Mouse (Mus musculus): Measurements from ENCODE around the gene Gcm1.

Gcm1 gene

DNA sequence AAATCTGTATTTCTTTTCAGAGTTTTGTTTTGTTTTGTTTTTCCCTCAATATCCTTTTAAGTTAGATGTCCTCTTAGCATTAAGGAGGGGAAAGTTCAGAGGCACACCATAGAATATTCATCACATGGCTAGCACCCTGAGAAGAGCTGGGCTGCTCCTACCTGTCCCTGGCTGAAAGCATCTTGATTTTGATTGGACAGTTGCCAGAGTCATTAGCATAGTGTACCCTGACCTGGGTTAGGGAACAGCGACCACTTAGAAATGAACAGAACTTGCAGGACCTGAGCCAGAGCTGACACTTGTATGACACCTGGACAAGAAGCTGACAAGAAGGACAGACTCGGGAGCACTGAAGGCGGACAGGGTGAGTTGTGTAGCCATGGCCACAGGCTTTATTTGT is at the start of gene Gcm1:
Gcm1 (plus strand) TSS at position 248 of the 400 bp plus-strand sequence.
- DNase-seq (ENCODE audit: low read depth, low spot score): no peak

- no peak for DNase-seq (ENCODE audit: low read depth, low spot score)
Measured at GRCm38 (mm10) chr9:78003278-78003677, 48.4 kb upstream of the Gcm1 start.

DNA sequence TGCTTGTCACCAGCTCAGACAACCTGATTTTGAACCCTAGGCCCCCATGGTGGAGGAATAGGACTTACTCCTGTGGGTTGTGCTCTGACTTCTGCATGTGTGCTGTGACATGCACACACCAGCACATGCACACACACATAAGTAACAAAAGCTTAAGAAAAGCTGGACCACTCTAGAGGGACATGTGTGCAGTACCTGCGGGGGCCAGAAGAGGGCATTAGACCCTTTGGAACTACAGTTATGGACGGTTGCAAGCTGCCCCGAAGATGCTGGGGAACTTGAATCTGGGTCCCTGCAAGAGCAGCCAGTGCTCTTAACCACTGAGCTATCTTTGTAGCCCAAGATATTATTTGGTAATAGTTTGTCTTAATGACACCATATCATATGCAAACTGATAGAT is 46.2 kb upstream of the Gcm1 start:
- DNase-seq (ENCODE audit: low read depth, low spot score): no peak

- DNase-seq (ENCODE audit: low read depth, low spot score): no peak
Measured at GRCm38 (mm10) chr9:78006209-78007001, 45.3 kb upstream of the Gcm1 start.

DNA sequence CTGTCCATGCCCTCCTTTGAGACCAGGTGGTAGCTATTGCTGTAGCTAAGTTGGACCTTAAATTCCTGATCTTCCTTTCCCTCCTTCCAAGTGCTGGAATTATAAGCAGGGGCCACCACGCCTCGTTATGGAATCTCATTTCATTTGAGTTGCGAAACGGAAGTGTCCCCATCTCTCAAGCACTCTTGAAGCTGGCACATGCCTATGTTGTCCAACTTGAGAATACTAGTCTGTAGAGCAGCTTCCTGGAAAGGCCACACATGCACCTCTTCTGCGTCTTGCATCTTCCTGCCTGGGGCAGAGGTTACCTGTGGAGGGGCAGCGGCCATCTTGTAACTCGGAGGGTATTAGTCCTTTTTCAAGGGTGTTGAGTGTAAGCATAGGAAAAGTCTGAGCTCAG is 42.3 kb upstream of the Gcm1 start:
- DNase-seq (ENCODE audit: low read depth, low spot score): no peak

DNA sequence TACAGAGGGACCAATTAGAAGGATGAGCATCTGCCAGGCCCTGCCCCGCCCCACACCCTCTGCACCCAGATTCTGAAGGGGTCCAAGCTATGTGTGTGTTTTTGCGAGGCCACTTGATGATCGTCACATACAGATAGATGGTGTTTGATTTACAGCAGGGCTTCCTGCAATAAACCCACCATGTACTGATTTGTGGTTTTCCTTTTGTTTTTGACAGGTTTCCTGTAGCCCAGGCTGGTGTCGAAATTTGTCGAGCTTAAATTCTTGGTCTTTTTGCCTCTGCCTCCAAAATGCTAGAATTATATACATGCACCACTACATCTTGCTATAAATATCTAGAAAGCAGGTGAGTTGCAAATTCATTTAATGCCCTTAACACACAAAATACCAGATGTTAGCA is 41.5 kb upstream of the Gcm1 start:
- no peak for DNase-seq (ENCODE audit: low read depth, low spot score)

DNA sequence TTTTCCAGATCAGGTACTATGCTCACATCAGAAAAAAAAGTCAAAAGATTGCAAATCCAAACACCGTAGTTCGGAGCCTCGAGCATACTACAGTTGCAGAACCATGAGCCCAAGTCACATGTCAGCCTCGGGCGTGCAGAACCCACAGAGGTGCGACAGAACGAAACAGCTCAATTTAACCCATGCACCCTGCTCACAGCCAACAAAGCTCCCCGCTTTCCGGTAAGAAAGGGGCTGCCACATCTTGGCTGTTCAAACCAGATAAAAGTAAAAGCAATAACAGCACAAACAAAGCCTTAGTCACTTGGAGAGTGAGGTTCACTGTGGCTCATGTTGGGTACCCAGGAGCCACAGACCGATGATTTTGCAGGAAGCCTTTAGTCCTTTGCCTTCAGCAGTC is 41.0 kb upstream of the Gcm1 start:
- no peak for DNase-seq (ENCODE audit: low read depth, low spot score)

GRCm38 (mm10) chr9:78012066-78012465 is 39.7 kb upstream of the Gcm1 start:
- DNase-seq (ENCODE audit: low read depth, low spot score): no peak

- DNase-seq (ENCODE audit: low read depth, low spot score): no peak
Measured at GRCm38 (mm10) chr9:78012681-78013080, 39.0 kb upstream of the Gcm1 start.

GRCm38 (mm10) chr9:78013813-78014212 is 37.9 kb upstream of the Gcm1 start:
- DNase-seq (ENCODE audit: low read depth, low spot score): no peak

DNA sequence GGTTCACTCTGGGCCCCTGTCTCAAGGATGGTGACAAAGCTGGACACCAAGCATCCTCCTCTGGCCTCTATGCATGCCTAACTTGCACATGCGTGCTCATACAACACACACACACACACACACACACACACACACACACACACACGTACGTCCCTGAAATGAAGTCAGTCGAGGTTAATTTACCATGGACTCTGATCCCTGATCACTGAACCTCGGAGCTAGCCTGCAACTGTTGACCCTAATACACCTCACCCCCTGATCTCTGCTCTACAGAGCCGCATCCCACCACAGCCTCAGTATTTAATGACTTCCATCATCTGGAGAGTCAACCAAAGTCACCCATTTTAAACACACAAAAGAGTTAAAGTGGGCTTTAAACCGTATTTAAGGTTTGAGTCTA is 35.9 kb upstream of the Gcm1 start:
- DNase-seq (ENCODE audit: low read depth, low spot score): no peak

DNA sequence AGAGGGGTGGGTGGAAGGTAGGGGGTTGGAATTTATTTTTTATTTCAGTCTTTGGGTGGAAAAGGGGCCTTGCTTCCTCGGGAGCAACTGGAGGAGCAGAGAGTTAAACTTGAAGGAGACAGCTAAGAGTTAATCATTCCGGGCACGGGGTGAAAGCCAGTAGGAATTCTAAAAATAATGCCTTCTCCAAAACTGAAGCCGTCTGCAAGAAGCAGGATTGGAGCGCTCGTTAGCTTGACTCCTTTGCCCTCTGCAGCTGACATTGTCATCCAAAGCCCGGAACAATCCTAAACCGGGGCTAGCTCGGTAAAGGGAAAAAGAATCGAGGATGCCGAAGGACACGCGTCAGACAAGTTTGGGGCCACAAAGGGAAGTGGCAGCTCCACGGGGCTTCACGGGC is 35.4 kb upstream of the Gcm1 start:
- no peak for DNase-seq (ENCODE audit: low read depth, low spot score)

- DNase-seq (ENCODE audit: low read depth, low spot score): no peak
Measured at GRCm38 (mm10) chr9:78021256-78021655, 30.5 kb upstream of the Gcm1 start.

DNA sequence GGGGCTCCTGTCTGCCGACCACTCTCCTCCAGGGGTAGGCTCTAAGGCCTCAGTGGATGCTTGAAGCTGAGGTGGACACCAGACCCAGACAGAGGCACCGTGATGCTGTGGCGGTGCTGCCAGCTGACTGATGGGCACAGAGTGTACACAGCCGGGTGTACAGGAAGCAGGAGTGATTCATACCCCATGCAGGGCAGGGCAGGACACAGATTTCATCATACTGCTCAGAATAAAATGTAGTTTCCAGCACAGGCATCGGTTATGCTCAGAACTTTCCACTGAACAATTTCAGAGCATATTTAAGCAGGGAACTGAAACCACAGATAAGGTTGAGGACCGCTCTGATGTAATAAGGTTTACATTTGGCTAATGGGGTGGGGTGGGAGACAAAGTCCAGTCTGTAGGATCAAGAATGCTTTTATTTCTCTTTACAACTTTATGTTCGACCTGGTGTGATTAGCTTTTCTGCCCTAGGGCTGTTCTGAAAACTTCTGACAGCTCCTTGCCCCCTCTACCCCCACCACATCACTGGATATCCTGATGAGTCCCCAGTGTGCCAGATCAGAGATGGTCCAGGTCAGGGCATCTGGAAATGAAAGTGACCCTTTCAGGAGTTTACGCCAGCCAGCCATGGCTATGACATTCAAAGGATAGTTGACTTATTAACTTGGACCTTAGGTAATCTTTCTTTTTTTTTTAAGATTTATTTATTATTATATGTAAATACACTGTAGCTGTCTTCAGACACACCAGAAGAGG is 29.4 kb upstream of the Gcm1 start:
- DNase-seq (ENCODE audit: low read depth, low spot score): no peak

- no peak for DNase-seq (ENCODE audit: low read depth, low spot score)
Measured at GRCm38 (mm10) chr9:78024823-78025222, 26.9 kb upstream of the Gcm1 start.

DNA sequence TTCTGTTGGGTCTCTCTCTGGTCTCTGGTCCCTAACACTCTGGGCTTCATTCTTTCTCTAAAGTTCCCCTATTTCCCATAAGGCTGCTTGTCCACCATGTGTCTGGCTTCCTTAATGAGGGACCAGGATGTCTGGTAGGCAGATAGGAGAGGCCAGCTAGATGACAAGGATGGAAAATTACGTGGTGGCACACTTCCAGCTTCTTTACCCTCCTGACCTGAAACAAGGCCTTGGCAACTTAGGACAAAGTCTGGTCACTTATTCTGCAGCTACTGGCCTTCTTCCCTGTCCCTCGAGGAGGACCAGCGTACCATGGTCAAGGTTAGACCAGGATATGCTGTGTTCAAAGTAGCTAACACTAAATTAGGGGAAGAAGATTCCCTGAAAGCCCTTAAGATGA is 24.6 kb upstream of the Gcm1 start:
- no peak for DNase-seq (ENCODE audit: low read depth, low spot score)

GRCm38 (mm10) chr9:78030835-78031456 is 20.8 kb upstream of the Gcm1 start:
- DNase-seq (ENCODE audit: low read depth, low spot score): no peak

DNA sequence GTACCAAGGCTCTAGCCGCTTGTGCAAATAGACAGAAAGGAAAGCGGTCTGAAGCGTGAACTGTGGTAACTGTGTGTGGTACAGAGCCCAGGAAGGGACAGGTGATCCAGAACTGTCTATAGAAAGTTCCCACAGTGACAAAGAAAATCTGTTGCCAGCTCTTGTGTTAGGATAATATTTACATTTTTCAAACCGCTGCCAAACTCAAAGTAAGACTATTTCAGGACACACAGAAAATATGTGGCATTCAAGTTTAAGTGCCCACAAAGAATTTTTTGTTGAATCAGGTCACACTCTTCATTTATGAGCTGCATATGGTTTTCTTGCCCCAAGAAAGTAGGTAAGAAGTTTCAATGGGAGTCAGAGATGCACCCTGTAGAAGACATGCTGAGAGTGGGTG is 18.8 kb upstream of the Gcm1 start:
- DNase-seq (ENCODE audit: low read depth, low spot score): no peak

GRCm38 (mm10) chr9:78035296-78035695 is 16.4 kb upstream of the Gcm1 start:
- DNase-seq (ENCODE audit: low read depth, low spot score): no peak

DNA sequence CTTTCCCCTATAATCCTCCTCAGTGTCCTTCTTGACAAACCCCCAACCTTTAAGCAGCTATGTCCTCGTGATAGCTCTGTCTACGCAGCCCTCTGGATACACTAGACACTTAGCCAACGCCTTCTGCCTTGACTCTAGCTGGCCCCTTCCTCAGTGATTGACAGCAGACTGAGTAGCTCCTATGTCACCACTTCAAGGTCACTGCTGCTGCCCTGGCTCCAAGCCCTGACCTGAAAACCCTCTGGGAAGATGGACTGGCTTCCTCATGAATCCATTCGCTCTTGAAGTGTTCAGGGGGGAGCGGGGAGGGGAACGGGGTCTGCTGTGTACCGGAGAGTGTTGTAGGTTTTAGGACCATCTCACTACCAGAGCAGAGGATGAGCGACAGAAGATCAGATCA is 15.9 kb upstream of the Gcm1 start:
- no peak for DNase-seq (ENCODE audit: low read depth, low spot score)

GRCm38 (mm10) chr9:78038755-78039489 is 12.8 kb upstream of the Gcm1 start:
- peak; percentile 24 for DNase-seq (ENCODE audit: low read depth, low spot score)

DNA sequence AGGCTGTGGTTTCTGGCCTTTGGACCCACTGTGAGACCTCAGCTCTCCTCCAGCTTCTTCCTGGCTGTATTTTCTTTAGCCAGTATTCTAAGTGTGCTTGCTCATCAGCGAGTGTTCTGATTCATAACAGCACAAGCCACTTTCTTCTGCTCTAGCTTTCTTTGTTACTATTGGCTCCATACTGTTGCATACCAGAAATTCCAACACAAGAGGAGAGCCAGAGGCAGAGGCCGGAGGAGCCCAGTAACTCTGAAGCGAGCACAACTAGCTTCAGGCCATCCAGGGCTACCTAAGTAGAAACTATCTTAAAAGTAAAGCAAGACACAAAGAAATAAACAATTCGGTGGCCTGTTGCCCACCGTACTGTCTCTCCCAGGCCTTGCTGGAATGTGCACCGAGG is 6.6 kb upstream of the Gcm1 start:
- DNase-seq (ENCODE audit: low read depth, low spot score): no peak

All from brain, embryonic 18.5 days (tissue).